In the genomic region with DNA sequence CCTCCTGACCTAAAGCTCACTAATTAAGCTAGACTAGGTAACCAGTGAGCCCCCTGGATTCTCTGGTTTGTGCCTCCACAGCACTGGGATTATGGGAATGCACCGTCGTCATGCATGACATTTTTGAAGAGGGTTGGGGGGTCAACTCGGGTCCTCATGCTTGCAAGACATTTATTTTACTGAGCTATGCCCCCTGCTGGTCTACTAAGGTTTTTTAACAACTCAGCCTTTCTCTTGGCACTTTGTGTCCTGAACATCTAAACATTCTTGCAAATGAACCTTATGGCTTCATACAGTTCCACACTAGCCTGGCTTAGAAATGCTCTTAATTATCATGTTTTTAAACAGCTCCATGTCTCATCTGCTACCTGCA, we compare ENCODE assay signal across 1 mouse cellular context.
TF ChIP-seq lines count a peak whose summit lies in the region.

No protein-coding gene starts in this region.

TF ChIP-seq in MEL, 35 proteins besides CTCF, POLR2A, EP300 and RAD21:
- no peak for TF ChIP-seq SIN3A (IDR thresholded peaks at IDR 0.05; ENCODE audit: low read length)
- no peak for TF ChIP-seq MXI1 (IDR thresholded peaks at IDR 0.05; ENCODE audit: low read depth, low read length)
- no peak for TF ChIP-seq BHLHE40 (IDR thresholded peaks at IDR 0.05; ENCODE audit: borderline replicate concordance, low read depth, low read length)
- no peak for TF ChIP-seq MAX (IDR thresholded peaks at IDR 0.05; ENCODE audit: low read length)
- no peak for TF ChIP-seq MYC (IDR thresholded peaks at IDR 0.05; ENCODE audit: low read depth, low read length)
- no peak for TF ChIP-seq TAL1 (IDR thresholded peaks at IDR 0.05; ENCODE audit: low read length)
- TF ChIP-seq HCFC1 (IDR thresholded peaks at IDR 0.05; ENCODE audit: low read depth, low read length), result no peak
- no peak for TF ChIP-seq MAZ (IDR thresholded peaks at IDR 0.05; ENCODE audit: low read depth, low read length)
- TF ChIP-seq NRF1 (IDR thresholded peaks at IDR 0.05; ENCODE audit: insufficient read depth, low read depth, low read length, poor library complexity, severe bottlenecking), result no peak
- no peak for TF ChIP-seq CHD1 (IDR thresholded peaks at IDR 0.05; ENCODE audit: low read depth, low read length)
- no peak for TF ChIP-seq TBP (IDR thresholded peaks at IDR 0.05; ENCODE audit: low read depth, low read length)
- TF ChIP-seq ETS1 (IDR thresholded peaks at IDR 0.05; ENCODE audit: low read depth, low read length), result no peak
- no peak for TF ChIP-seq E2F4 (IDR thresholded peaks at IDR 0.05; ENCODE audit: borderline replicate concordance, low read depth, low read length)
- no peak for TF ChIP-seq UBTF (IDR thresholded peaks at IDR 0.05; ENCODE audit: borderline replicate concordance, insufficient read depth, low read depth, low read length)
- no peak for TF ChIP-seq USF1 (IDR thresholded peaks at IDR 0.05; ENCODE audit: low read depth, low read length)
- no peak for TF ChIP-seq GABPA (IDR thresholded peaks at IDR 0.05; ENCODE audit: low read depth, low read length)
- TF ChIP-seq RCOR1 (IDR thresholded peaks at IDR 0.05; ENCODE audit: low read depth, low read length), result no peak
- no peak for TF ChIP-seq ZKSCAN1 (IDR thresholded peaks at IDR 0.05; ENCODE audit: low read depth, low read length)
